Mouse (Mus musculus) cerebellum, adult 2 months (tissue): Measurements from ENCODE around the gene Ubac2.
A peak's percentile ranks its signal among the peaks of the same experiment; 100 is the strongest.
"Not testable (repeated sequence)": the region's sequence is repeated elsewhere in the genome, so short reads cannot be mapped to it uniquely, and the experiment has no call there.

Source experiments
- CTCF ChIP-seq: fragments of 200-500 bp; IDR thresholded peaks from 2 replicates; pipeline ENCODE4 v1.5.1; 2011; ENCODE audit warnings: low read depth, mild to moderate bottlenecking, control low read depth, low read length, moderate library complexity, borderline replicate concordance; ENCODE audit not compliant: insufficient read depth
- POLR2A ChIP-seq: fragments of 200-500 bp; IDR thresholded peaks from 2 replicates; pipeline ENCODE4 v1.6.1; 2011; ENCODE audit warnings: low read length, control low read depth, borderline replicate concordance; ENCODE audit not compliant: insufficient read depth

GRCm38 (mm10) chr14:121865162-121865561 lies 13.3 kb upstream of the Ubac2 start:
- peak; percentile 65; the same call in 1 of the 2 replicates for TF ChIP-seq CTCF
- TF ChIP-seq POLR2A, result not testable (repeated sequence)
